Mouse (Mus musculus) left cerebral cortex, adult 9 months (tissue): Measurements from ENCODE around the gene Jmjd6.

Experiments
- DNase-seq, 2 experiments: peaks; one replicate each; pipeline ENCODE4 v3.0.0; 2022; ENCODE audit warnings: low spot score in 2 of 2

Gene Jmjd6

DNA sequence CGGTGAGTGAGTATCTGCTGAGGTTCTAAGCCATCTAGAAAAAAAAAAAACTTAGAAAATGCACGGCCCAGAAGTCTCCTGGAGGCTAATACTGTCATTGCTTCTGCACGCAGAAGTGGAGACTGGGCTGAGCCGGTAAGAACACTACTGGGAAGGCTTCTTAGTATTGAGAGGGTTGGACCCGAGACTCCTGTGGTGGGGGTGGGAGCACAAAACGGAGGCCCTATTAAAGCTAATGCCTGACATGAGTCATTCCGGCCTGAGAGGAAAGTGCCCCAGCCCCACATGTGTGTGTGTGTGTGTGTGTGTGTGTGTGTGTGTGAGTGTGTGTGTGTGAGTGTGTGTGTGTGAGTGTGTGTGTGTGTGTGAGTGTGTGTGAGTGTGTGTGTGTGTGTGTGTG, 36.1 kb downstream of the Jmjd6 start:
- DNase-seq = no peak

- no peak for DNase-seq
Measured at GRCm38 (mm10) chr11:116806136-116807071, 36.8 kb downstream of the Jmjd6 start.

GRCm38 (mm10) chr11:116802709-116803108, 40.5 kb downstream of the Jmjd6 start:
- DNase-seq = no peak

- DNase-seq = no peak
Measured at GRCm38 (mm10) chr11:116801106-116801505, 42.1 kb downstream of the Jmjd6 start.

DNA sequence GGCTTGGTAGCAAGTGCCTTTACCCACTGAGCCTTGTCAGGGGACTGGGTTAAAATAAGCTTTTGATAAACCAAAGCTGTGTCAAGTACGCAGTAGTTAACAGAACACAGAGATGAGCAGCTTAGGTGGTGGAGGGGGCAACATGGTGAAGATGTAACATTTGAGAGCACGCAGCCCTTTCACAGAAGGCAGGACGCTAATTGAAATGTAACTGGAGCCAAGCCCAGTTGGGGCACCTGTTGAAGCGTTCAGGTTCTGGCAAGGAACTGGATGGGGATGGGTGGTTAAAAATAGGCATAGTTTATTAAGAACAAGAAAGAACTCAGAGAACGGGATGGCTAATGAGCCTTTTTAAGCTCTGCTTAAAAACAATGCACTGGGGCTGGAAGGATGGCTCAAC, 43.9 kb downstream of the Jmjd6 start:
- DNase-seq = no peak
